Mouse (Mus musculus) lung, embryonic 16.5 days (tissue): ENCODE data around the gene Gm20379. TPM values are rescaled to one million over a fixed set of nuclear protein-coding genes. Genes with fewer than 3 reads are reported as not detected.

ENCODE experiments used
- ATAC-seq: fragments of 200-750 bp; cut with Nextera tagmentation; 2 replicates; pipeline ENCODE4 v1.8.0; 2017; ENCODE audit warnings: low read depth, mild to moderate bottlenecking, moderate library complexity
- H3K27ac ChIP-seq: fragments of 300-500 bp; sonication (generic); 2 replicates; pipeline ENCODE4 v1.5.1; 2014; ENCODE audit warnings: mild to moderate bottlenecking, control low read depth, low read length
- H3K27me3 ChIP-seq: fragments of 300-500 bp; sonication (generic); 2 replicates; pipeline ENCODE4 v1.6.1; 2014; ENCODE audit warnings: low read depth, low read length, mixed read lengths; ENCODE audit not compliant: control insufficient read depth, insufficient read depth
- H3K36me3 ChIP-seq: fragments of 300-500 bp; sonication (generic); 2 replicates; pipeline ENCODE4 v1.6.1; 2014; ENCODE audit warnings: low read length; ENCODE audit not compliant: control insufficient read depth, insufficient read depth
- H3K4me1 ChIP-seq: fragments of 300-500 bp; sonication (generic); replicated peaks from 2 replicates; pipeline ENCODE4 v1.6.1; 2014; ENCODE audit warnings: low read length, mixed read lengths; ENCODE audit not compliant: control insufficient read depth, insufficient read depth
- H3K4me2 ChIP-seq: fragments of 300-500 bp; sonication (generic); 2 replicates; pipeline ENCODE4 v1.6.1; 2014; ENCODE audit warnings: low read depth, low read length, control low read depth
- H3K4me3 ChIP-seq: fragments of 300-500 bp; sonication (generic); 2 replicates; pipeline ENCODE4 v1.5.1; 2014; ENCODE audit warnings: mild to moderate bottlenecking, low read length, control low read depth
- H3K9ac ChIP-seq: fragments of 300-500 bp; sonication (generic); 2 replicates; pipeline ENCODE4 v1.6.1; 2014; ENCODE audit warnings: low read length, control low read depth
- H3K9me3 ChIP-seq: fragments of 300-500 bp; sonication (generic); 2 replicates; pipeline ENCODE4 v1.6.1; 2016; ENCODE audit warnings: low read length; ENCODE audit not compliant: control insufficient read depth
- WGBS: fragments of 180-500 bp; shearing (Covaris S2); extraction: QIAGEN DNeasy Blood & Tissue Kit; methylation state at CpG from one replicate; pipeline ENCODE4 v1.1.7; 2014; 5-methylcytosine and 5-hydroxymethylcytosine counted together
- polyA plus RNA-seq: library from polyadenylated mRNA; unstranded; fragments of >200 nt; fragmentation: Nextera tagmentation; extraction: Ambion mirVana; gene quantifications from 2 replicates; pipeline ENCODE4 v1.2.1, GENCODE M21; 2015

Gene Gm20379
- polyA plus RNA-seq, result 0.54 and 0.88 TPM in 2 replicates

DNA sequence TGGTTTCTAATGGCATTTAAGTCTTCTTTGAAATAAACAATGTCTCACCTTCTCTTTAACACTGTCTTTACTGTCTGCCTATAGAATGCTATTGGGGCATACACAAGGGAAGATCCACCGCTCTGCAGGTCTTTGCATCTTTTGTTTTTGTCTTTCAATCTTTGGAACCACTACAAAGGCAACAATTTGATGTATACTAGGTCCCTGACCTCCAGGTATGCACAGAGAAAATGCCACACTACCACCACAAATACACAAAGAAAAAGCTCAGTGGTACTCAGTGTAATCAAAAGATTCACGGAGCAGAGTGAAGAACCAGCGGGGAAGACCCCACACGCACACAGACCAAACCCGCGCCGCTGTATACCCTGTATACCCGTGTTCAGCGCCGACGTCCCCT is at the start of gene Gm20379:
Gene Gm20379 (plus strand): TSS at position 301 of the 400 bp plus-strand sequence.
- Histone ChIP-seq H3K4me2 (no peak within 1 kb of the TSS), H3K27ac (no peak within 1 kb of the TSS), H3K9me3 (no peaks in the 10 kb centered on the region), H3K36me3 (peaks cover 19% of the 10 kb centered on the region), H3K4me1 (no peaks in the 10 kb centered on the region), H3K4me3 (no peak within 1 kb of the TSS), H3K27me3 (no peaks in the 10 kb centered on the region), H3K9ac (no peak within 1 kb of the TSS)
- 94% methylated on average over 11 of the region's 11 CpGs for WGBS
- ATAC-seq, result no peak

DNA sequence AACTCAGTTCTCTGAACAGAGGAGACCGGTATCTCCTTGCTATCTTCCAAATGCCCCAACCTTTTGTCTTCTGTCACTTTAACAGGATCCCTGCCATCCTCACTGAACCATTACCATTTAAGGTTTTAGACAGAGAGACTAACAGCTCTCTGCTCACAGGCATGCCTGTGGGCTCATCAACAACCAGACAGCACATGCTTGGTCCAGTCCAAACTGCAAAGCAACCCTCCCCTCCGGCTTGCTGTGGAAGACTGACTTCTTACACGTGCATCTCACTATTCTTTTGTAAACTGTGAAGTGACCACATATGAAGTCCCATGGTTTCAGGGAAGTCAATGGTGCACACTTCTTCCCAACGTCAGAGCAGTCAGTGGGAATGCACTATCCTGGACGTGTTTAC is 44.5 kb upstream of the Gm20379 start:
- no peak overlapping the region for H3K9ac ChIP-seq
- WGBS, result 75% methylated on average over 5 of the region's 5 CpGs
- H3K9me3 ChIP-seq, result no peaks in the 10 kb centered on the region

DNA sequence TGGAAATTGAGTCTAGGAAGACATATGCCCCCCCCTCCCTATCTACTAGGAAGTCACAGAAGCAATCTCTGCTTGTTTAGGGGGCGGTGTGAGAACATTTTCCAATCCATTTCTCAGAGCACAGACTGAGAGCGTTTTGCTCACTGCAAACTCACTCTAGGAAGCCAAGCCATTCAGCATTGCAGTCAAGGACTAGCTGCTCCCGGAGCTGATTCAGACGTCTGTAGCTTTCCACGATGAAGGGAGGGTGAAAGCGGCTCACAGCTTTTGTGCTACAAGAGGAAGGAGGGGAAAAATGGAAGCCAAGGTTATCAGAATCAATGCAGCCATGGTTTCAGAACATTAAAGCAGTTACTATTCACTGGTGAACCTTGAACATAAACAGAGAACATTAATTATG is 42.2 kb upstream of the Gm20379 start:
- no peaks in the 10 kb centered on the region for H3K4me1 ChIP-seq
- no peaks in the 10 kb centered on the region for H3K9me3 ChIP-seq
- 0 out of 2 replicates have a peak, but pooled peaks cover 2% of the 10 kb centered on the region for H3K36me3 ChIP-seq
- H3K9ac ChIP-seq, result no peak overlapping the region
- no peaks in the 10 kb centered on the region for H3K27me3 ChIP-seq
- H3K4me3 ChIP-seq, result no peak overlapping the region
- 86% methylated on average over 6 of the region's 6 CpGs for WGBS
- no peak overlapping the region for H3K4me2 ChIP-seq
- ATAC-seq, result no peak
- H3K27ac ChIP-seq, result no peak overlapping the region

More for the DNA sequence above, 44.5 kb upstream of the Gm20379 start:
- Histone ChIP-seq H3K27ac (no peak overlapping the region), H3K4me1 (no peaks in the 10 kb centered on the region), H3K27me3 (no peaks in the 10 kb centered on the region), H3K36me3 (0 out of 2 replicates have a peak, but pooled peaks cover 2% of the 10 kb centered on the region), H3K4me2 (no peak overlapping the region), H3K4me3 (no peak overlapping the region)
- ATAC-seq, result no peak

DNA sequence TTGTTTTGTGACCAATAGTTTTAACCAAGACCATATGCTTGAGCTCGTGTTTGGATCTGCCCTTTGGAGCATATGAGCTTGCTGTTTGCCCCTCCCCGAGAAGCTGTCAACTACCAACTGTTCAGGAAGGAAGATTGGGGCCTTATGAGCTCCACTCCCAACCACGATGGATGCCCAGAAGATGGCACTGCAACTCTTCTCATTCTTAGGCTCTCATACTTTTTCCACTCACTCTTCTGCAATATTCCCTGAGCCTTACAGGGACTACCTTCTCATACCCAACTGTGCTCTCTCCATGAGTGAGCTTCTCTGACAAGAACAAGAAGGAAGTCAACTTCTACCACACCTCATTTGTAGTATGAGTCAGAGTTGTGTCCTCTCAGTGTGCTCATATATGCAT is 38.7 kb upstream of the Gm20379 start:
- Histone ChIP-seq H3K9me3 (no peaks in the 10 kb centered on the region), H3K4me3 (no peak overlapping the region), H3K4me1 (no peaks in the 10 kb centered on the region), H3K27ac (no peak overlapping the region), H3K9ac (no peak overlapping the region), H3K36me3 (0 out of 2 replicates have a peak, but pooled peaks cover 2% of the 10 kb centered on the region), H3K4me2 (no peak overlapping the region), H3K27me3 (no peaks in the 10 kb centered on the region)
- WGBS, result 83% methylated on average over 3 of the region's 3 CpGs
- no peak for ATAC-seq

DNA sequence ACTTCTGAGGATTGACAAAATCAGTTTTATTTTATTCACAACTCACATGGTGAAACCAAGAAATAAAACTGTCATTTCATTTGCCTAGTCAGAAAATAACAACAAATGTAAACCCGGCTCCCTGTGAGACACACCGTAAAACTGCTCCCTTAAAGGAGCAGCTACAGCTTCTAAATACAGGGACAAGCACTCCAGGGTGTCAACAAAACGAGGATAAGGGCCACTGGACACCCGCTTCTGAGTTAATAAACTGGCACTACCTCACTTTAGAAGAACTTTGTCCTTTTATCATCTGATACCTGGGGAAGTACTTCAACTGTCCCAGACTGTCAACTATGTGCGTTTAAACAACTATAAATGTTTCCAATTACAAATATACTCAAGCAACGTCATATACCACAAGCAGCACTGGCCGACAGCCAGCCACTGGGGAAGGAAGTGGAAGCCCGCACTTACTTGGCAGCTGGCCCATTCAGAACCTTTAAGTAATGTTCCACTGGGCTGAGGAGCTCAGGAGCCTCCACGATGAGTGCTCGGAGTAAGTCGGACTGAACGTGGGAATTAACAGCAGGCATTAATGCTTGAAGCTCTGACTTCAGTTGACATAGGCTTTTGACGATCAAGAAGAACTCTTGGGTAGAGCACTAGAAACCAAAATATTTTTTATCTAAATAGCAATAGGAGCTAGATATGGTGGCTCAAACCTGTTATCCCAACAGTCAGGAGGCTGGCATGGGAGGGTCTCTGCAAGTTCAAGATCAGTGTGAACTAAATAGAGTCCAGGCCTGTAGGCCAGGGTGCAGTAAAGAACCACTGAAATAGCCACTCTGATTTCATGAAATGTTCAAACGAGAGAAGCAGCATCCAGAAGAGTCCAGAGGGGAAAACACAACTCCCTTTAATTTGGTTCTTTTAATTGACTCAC is 31.2 kb upstream of the Gm20379 start:
- WGBS, result 21% methylated on average over 14 of the region's 14 CpGs
- Histone ChIP-seq H3K9me3 (no peaks in the 10 kb centered on the region), H3K36me3 (no peaks in the 10 kb centered on the region), H3K9ac (no peak overlapping the region), H3K4me3 (no peak overlapping the region), H3K27me3 (no peaks in the 10 kb centered on the region), H3K27ac (peak overlapping the region; percentile 46), H3K4me1 (peaks cover 10% of the 10 kb centered on the region), H3K4me2 (peak overlapping the region; percentile 25; the same call in 1 of the 2 replicates)
- ATAC-seq, result peak; percentile 97

DNA sequence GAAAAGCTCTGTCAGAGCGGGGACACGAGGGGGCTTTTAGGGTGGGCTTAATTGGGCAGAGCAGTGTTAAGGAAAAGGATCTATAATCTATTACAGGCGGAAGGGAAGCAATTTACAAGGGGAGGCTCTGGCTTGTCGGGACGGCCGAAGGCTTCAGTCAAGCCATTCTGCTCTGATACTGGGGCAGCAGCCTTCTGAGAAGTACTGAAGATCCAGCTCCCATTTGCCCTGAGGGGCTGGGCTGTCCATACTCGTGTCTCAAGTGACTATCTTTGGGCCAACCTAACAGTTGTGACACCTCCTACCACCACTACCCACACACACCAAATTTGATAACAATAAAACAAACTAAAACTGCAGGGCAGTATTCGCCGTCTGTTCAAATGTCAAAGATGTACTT is 30.5 kb upstream of the Gm20379 start:
- no peak overlapping the region for H3K4me2 ChIP-seq
- no peaks in the 10 kb centered on the region for H3K9me3 ChIP-seq
- no peak overlapping the region for H3K9ac ChIP-seq
- H3K4me3 ChIP-seq, result no peak overlapping the region
- no peaks in the 10 kb centered on the region for H3K27me3 ChIP-seq
- H3K4me1 ChIP-seq, result peaks cover 10% of the 10 kb centered on the region
- peak overlapping the region; percentile 46; the same call in 1 of the 2 replicates for H3K27ac ChIP-seq
- no peaks in the 10 kb centered on the region for H3K36me3 ChIP-seq
- 89% methylated on average over 9 of the region's 9 CpGs for WGBS
- no peak for ATAC-seq

DNA sequence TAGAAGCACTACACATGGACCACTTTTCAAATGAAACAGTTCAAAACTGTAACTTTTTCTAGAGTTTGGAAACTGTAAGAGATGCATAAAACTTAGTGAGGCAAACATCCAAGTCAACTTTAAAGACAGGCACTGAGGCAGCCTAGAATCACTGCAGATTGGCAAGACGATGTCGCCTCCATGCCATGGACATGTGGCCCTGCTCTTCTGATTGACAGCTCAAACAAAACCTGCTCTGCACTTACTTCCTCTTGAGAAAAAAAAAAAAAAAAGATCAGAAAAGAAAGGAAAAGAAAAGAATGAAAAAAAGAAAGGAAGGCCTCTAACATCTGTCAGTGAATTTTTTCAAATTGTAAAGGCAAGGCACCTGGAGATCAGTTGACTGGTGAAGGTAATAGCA is 28.8 kb upstream of the Gm20379 start:
- 87% methylated on average over 2 of the region's 2 CpGs for WGBS
- H3K4me2 ChIP-seq, result no peak overlapping the region
- H3K4me3 ChIP-seq, result no peak overlapping the region
- ATAC-seq, result no peak
- no peak overlapping the region for H3K27ac ChIP-seq
- no peaks in the 10 kb centered on the region for H3K9me3 ChIP-seq
- H3K36me3 ChIP-seq, result no peaks in the 10 kb centered on the region; the same call in 1 of the 2 replicates
- peaks cover 10% of the 10 kb centered on the region for H3K4me1 ChIP-seq
- H3K9ac ChIP-seq, result no peak overlapping the region
- H3K27me3 ChIP-seq, result no peaks in the 10 kb centered on the region

DNA sequence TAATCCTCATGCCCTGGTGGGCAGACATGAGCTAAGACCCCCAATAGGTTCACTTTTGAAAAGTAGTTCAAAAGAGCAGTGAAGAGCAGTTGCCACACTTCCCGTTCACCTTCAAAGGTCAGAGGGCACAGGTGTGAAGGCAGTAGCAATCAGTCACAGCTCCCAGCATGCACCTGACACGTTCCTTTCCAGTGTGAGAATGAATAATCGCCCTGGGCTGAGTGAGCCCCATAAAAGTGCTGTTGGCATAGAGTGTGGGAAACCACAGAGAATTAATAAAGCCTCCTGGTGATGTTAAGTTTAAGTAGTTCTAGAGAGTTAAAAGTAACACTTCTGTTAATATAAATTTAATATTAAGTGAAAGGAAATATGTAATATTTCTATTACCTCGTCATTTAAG is 14.2 kb upstream of the Gm20379 start:
- Histone ChIP-seq H3K27ac (no peak overlapping the region), H3K27me3 (no peaks in the 10 kb centered on the region), H3K9ac (no peak overlapping the region), H3K36me3 (peaks cover 7% of the 10 kb centered on the region), H3K4me1 (no peaks in the 10 kb centered on the region), H3K4me3 (no peak overlapping the region), H3K4me2 (no peak overlapping the region), H3K9me3 (no peaks in the 10 kb centered on the region)
- no peak for ATAC-seq
- 50% methylated on average over 4 of the region's 4 CpGs for WGBS

DNA sequence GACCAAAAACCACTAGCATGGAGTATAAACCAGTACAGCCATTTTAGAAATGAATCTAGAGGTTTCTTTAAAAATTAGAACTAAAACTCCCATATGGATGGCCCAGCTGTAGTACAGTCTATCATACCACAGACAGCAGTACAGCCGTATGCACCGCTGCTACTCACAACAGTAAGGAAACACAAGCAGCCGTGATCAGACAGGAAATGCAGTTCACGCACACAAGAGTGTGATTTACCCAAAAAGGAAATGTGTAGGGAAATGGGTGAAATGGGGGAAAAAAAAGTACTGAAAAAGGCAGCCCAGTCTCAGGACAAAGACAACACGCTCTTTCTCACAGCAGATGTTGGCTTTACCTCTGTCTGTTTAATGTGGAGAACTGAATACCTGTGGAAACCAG is 11.9 kb upstream of the Gm20379 start:
- no peak for ATAC-seq
- Histone ChIP-seq H3K27me3 (no peaks in the 10 kb centered on the region), H3K27ac (no peak overlapping the region), H3K36me3 (peaks cover 8% of the 10 kb centered on the region), H3K4me3 (no peak overlapping the region), H3K9me3 (no peaks in the 10 kb centered on the region), H3K4me1 (no peaks in the 10 kb centered on the region), H3K4me2 (no peak overlapping the region), H3K9ac (no peak overlapping the region)
- WGBS, result 66% methylated on average over 5 of the region's 5 CpGs
